ENCODE assay signal across 22 mouse cellular contexts in the genomic region with DNA sequence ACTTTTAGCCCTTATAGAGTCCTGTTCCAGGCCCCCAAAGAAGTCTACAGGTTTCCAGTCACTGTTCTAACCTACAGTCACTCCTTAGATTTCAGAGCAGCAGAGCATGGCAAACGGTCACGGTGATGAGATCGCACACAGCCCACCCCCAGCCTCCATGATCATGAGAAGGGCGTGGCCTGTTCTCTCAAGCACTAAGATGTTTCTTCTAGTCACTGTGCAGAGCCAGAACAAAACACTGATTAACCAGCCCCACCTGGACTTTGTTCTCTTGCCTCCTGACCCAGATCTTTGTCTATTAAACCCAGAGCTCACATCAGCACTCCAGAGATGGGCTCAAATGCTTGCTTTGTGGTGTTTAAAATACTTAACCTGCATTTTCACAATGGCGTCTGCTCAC. TPM values are rescaled to one million over a fixed set of nuclear protein-coding genes. Genes with fewer than 3 reads are reported as not detected.
DNase-seq lines count a peak whose midpoint lies in the region; ATAC-seq and TF ChIP-seq lines count a peak whose summit lies in the region.
"Had no signal": no experiment of that assay in that cellular context is flagged by ENCODE, and none has a peak within 500 bp of the region (broad histone marks: within the 10 kb centered on the region; RNA-seq: fewer than 3 reads in every experiment).

No protein-coding gene starts in this region.

- no peaks in the 10 kb centered on the region for H3K27me3 ChIP-seq in liver, embryonic 16.5 days (ENCODE audit: control insufficient read depth, insufficient read depth, low read depth, low read length)
- H3K27me3 ChIP-seq in liver, embryonic 12.5 days (replicated peaks), result no peaks in the 10 kb centered on the region
- no peaks in the 10 kb centered on the region for H3K27me3 ChIP-seq in kidney, postnatal 0 days (ENCODE audit: insufficient read depth, low read length)
- no peaks in the 10 kb centered on the region for H3K27me3 ChIP-seq in stomach, embryonic 16.5 days (ENCODE audit: control insufficient read depth, insufficient read depth, low read length)
- peaks cover 5% of the 10 kb centered on the region; the same call in 1 of the 2 replicates for H3K27me3 ChIP-seq in midbrain, embryonic 10.5 days (ENCODE audit: low read depth, poor library complexity, severe bottlenecking)
- H3K27me3 ChIP-seq: embryonic facial prominence, embryonic 12.5 days; forebrain, embryonic 15.5 days; liver, embryonic 15.5 days; neural tube, embryonic 13.5 days had no signal

- no peak overlapping the region for H3K4me3 ChIP-seq in liver, embryonic 16.5 days (ENCODE audit: low read depth, low read length)
- no peak overlapping the region for H3K4me3 ChIP-seq in liver, embryonic 12.5 days
- H3K4me3 ChIP-seq in kidney, postnatal 0 days (replicated peaks; ENCODE audit: low read depth, low read length), result no peak overlapping the region
- H3K4me3 ChIP-seq in stomach, embryonic 16.5 days (replicated peaks; ENCODE audit: low read length), result no peak overlapping the region
- H3K4me3 ChIP-seq in midbrain, embryonic 10.5 days, result no peak overlapping the region
- H3K4me3 ChIP-seq: embryonic facial prominence, embryonic 12.5 days; forebrain, embryonic 15.5 days; hindbrain, embryonic 13.5 days; layer of hippocampus, adult 2 months; liver, embryonic 15.5 days; neural tube, embryonic 13.5 days had no signal

- no peak overlapping the region for H3K9ac ChIP-seq in liver, embryonic 16.5 days (ENCODE audit: low read depth, low read length)
- H3K9ac ChIP-seq in liver, embryonic 12.5 days, result no peak overlapping the region
- no peak overlapping the region for H3K9ac ChIP-seq in kidney, postnatal 0 days (ENCODE audit: low read depth, low read length)
- no peak overlapping the region for H3K9ac ChIP-seq in stomach, embryonic 16.5 days (ENCODE audit: low read length)
- H3K9ac ChIP-seq: embryonic facial prominence, embryonic 12.5 days; forebrain, embryonic 15.5 days; hindbrain, embryonic 13.5 days; liver, embryonic 15.5 days; neural tube, embryonic 13.5 days had no signal

- no peak overlapping the region for H3K4me2 ChIP-seq in liver, embryonic 16.5 days (ENCODE audit: low read depth, low read length)
- no peak overlapping the region for H3K4me2 ChIP-seq in liver, embryonic 12.5 days
- no peak overlapping the region for H3K4me2 ChIP-seq in kidney, postnatal 0 days (ENCODE audit: low read length)
- H3K4me2 ChIP-seq in stomach, embryonic 16.5 days (ENCODE audit: low read depth, low read length), result no peak overlapping the region
- H3K4me2 ChIP-seq: embryonic facial prominence, embryonic 12.5 days; forebrain, embryonic 15.5 days; hindbrain, embryonic 13.5 days; liver, embryonic 15.5 days; neural tube, embryonic 13.5 days had no signal

- 57% methylated on average over 5 of the region's 5 CpGs for WGBS in liver, embryonic 16.5 days (ENCODE audit: insufficient replicate concordance)
- 74% methylated on average over 5 of the region's 5 CpGs for WGBS in liver, embryonic 12.5 days (ENCODE audit: insufficient replicate concordance)
- WGBS in kidney, postnatal 0 days, result 58% methylated on average over 5 of the region's 5 CpGs
- 73% methylated on average over 5 of the region's 5 CpGs for WGBS in stomach, embryonic 16.5 days
- WGBS in midbrain, embryonic 10.5 days, result 95% methylated on average over 5 of the region's 5 CpGs

- no peaks in the 10 kb centered on the region for H3K36me3 ChIP-seq in liver, embryonic 16.5 days (ENCODE audit: control insufficient read depth, insufficient read depth)
- H3K36me3 ChIP-seq in liver, embryonic 12.5 days, result no peaks in the 10 kb centered on the region
- no peaks in the 10 kb centered on the region for H3K36me3 ChIP-seq in kidney, postnatal 0 days (ENCODE audit: insufficient read depth, low read length)
- H3K36me3 ChIP-seq in stomach, embryonic 16.5 days (ENCODE audit: control insufficient read depth, insufficient read depth, low read length), result no peaks in the 10 kb centered on the region
- H3K36me3 ChIP-seq in midbrain, embryonic 10.5 days, result no peaks in the 10 kb centered on the region
- H3K36me3 ChIP-seq: embryonic facial prominence, embryonic 12.5 days; forebrain, embryonic 15.5 days; hindbrain, embryonic 13.5 days; liver, embryonic 15.5 days; neural tube, embryonic 13.5 days had no signal

- no peak overlapping the region for H3K27ac ChIP-seq in liver, embryonic 16.5 days (ENCODE audit: low read length)
- no peak overlapping the region for H3K27ac ChIP-seq in liver, embryonic 12.5 days
- H3K27ac ChIP-seq in kidney, postnatal 0 days, result peak overlapping the region; percentile 89
- H3K27ac ChIP-seq in stomach, embryonic 16.5 days (ENCODE audit: low read length), result no peak overlapping the region
- H3K27ac ChIP-seq in midbrain, embryonic 10.5 days (replicated peaks), result no peak overlapping the region
- H3K27ac ChIP-seq: embryonic facial prominence, embryonic 12.5 days; forebrain, embryonic 15.5 days; hindbrain, embryonic 13.5 days; layer of hippocampus, adult 2 months; liver, embryonic 15.5 days; neural tube, embryonic 13.5 days had no signal

- intact Hi-C loops in heart, postnatal 14 days (cut with DNase I), result loop anchor here (10.0 kb wide), 1 partner anchor 891 kb away; no protein-coding TSS in a partner anchor

- H3K9me3 ChIP-seq in liver, embryonic 16.5 days (replicated peaks; ENCODE audit: control insufficient read depth, low read length), result no peaks in the 10 kb centered on the region
- H3K9me3 ChIP-seq in liver, embryonic 12.5 days (replicated peaks), result no peaks in the 10 kb centered on the region
- no peaks in the 10 kb centered on the region for H3K9me3 ChIP-seq in kidney, postnatal 0 days (replicated peaks; ENCODE audit: low read length)
- H3K9me3 ChIP-seq in stomach, embryonic 16.5 days (replicated peaks; ENCODE audit: control insufficient read depth, low read length), result no peaks in the 10 kb centered on the region
- no peaks in the 10 kb centered on the region for H3K9me3 ChIP-seq in midbrain, embryonic 10.5 days (replicated peaks)
- H3K9me3 ChIP-seq: embryonic facial prominence, embryonic 12.5 days; forebrain, embryonic 15.5 days; hindbrain, embryonic 13.5 days; liver, embryonic 15.5 days; neural tube, embryonic 13.5 days had no signal

- DNase-seq in kidney, adult 11 months, result peak; percentile 93
- peak; percentile 71 for DNase-seq in kidney, postnatal 0 days (ENCODE audit: low spot score)
- DNase-seq in heart, postnatal 14 days, result no peak
- no peak for DNase-seq in midbrain, embryonic 10.5 days (ENCODE audit: low spot score)
- DNase-seq: adrenal gland, adult 8-10 months; cerebellum, adult 2 months; gastrocnemius, postnatal 10 days; heart, adult 18-20 months; left cerebral cortex, postnatal 4 days; right cerebral cortex, postnatal 25 days; thymus, adult 18-20 months had no signal

- no peaks in the 10 kb centered on the region for H3K4me1 ChIP-seq in liver, embryonic 16.5 days (ENCODE audit: control insufficient read depth, low read depth, low read length)
- H3K4me1 ChIP-seq in liver, embryonic 12.5 days, result no peaks in the 10 kb centered on the region
- peaks cover 14% of the 10 kb centered on the region for H3K4me1 ChIP-seq in kidney, postnatal 0 days (replicated peaks; ENCODE audit: insufficient read depth, low read length)
- H3K4me1 ChIP-seq in stomach, embryonic 16.5 days (ENCODE audit: control insufficient read depth, insufficient read depth, low read length), result peaks cover 17% of the 10 kb centered on the region; the same call in 1 of the 2 replicates
- 0 out of 2 replicates have a peak, but pooled peaks cover 3% of the 10 kb centered on the region for H3K4me1 ChIP-seq in midbrain, embryonic 10.5 days
- H3K4me1 ChIP-seq: forebrain, embryonic 15.5 days; hindbrain, embryonic 13.5 days; neural tube, embryonic 13.5 days had no signal

- ATAC-seq in liver, embryonic 16.5 days (ENCODE audit: low read depth), result peak; percentile 55; the same call in 1 of the 2 replicates
- no peak for ATAC-seq in liver, embryonic 12.5 days
- ATAC-seq in kidney, postnatal 0 days (replicated peaks; ENCODE audit: low FRiP score, low read depth), result peak; percentile 87
- peak; percentile 41; the same call in 1 of the 2 replicates for ATAC-seq in stomach, embryonic 16.5 days (ENCODE audit: insufficient read depth, low FRiP score)
- ATAC-seq in cerebellum, adult (ENCODE audit: insufficient number of reproducible peaks, low FRiP score, low TSS enrichment), result no peak
- ATAC-seq: forebrain, embryonic 15.5 days had no signal

- no peak for TF ChIP-seq CTCF in kidney, postnatal 0 days (IDR thresholded peaks at IDR 0.05; ENCODE audit: low read depth)

RNA-seq across cellular contexts. Expression of a gene that starts 53.3 kb away (rescaled TPM):
- 8.0 and 9.2 TPM in 2 replicates for polyA plus RNA-seq in liver, embryonic 16.5 days (2015; fragmentation: Nextera tagmentation; extraction: Ambion mirVana)
- polyA plus RNA-seq in liver, embryonic 12.5 days (2016; fragmentation: Nextera tagmentation; extraction: Ambion mirVana), result 13.2 and 13.6 TPM in 2 replicates
- polyA plus RNA-seq in kidney, postnatal 0 days (2015; fragmentation: Nextera tagmentation; extraction: Ambion mirVana), result 80.2 and 93.0 TPM in 2 replicates
- 132 and 141 TPM in 2 replicates for polyA plus RNA-seq in stomach, embryonic 16.5 days (2015; fragmentation: Nextera tagmentation; extraction: Ambion mirVana)
- 10 to 100 TPM; 69.1 to 69.4 TPM for total RNA-seq in heart, postnatal 14 days (2021)
- 50.9 and 55.6 TPM in 2 replicates for polyA plus RNA-seq in midbrain, embryonic 10.5 days (2016; fragmentation: Nextera tagmentation; extraction: Ambion mirVana)
- total RNA-seq: common myeloid progenitor, adult 5-6 weeks had no signal

Comparison
In these comparisons a context has a peak if more than half of its experiments do, and no peak if none do; other contexts are left out.
1. ATAC-seq: peak in liver, embryonic 16.5 days (single experiment), kidney, postnatal 0 days (single experiment) and stomach, embryonic 16.5 days (single experiment); none in liver, embryonic 12.5 days (single experiment) and cerebellum, adult (single experiment).
2. DNase-seq: peak in kidney, adult 11 months (single experiment) and kidney, postnatal 0 days (single experiment); none in heart, postnatal 14 days (0 of 2) and midbrain, embryonic 10.5 days (single experiment).